Mouse (Mus musculus) fat pad, adult 2 months (tissue): ENCODE results near the gene 6030452D12Rik.

Experiments
- DNase-seq: peaks from one replicate; pipeline ENCODE4 v3.0.0-alpha.2; 2011; ENCODE audit warnings: low read depth, low spot score; ENCODE audit errors: extremely low read depth

6030452D12Rik gene

DNA sequence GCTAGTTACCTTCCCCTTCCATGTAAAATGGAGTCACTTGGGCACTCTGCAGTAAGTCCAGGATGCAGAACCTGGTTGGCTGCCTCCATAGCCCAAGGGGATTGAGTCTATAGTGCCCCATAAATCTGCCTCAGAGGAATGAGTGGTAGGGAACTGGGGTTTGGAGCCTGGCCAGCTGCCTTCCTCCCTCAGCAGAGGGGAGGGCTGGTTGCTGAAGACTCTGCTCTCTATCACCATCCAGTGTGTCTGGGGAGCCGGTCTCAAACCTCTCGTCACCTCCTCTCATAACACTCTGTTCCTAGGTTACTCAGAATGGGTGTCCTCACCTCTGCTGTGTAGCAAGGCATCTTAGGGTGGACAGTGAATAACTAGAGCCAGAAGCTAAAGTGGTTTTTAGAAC lies 16.3 kb downstream of the 6030452D12Rik start:
- DNase-seq: no peak

DNA sequence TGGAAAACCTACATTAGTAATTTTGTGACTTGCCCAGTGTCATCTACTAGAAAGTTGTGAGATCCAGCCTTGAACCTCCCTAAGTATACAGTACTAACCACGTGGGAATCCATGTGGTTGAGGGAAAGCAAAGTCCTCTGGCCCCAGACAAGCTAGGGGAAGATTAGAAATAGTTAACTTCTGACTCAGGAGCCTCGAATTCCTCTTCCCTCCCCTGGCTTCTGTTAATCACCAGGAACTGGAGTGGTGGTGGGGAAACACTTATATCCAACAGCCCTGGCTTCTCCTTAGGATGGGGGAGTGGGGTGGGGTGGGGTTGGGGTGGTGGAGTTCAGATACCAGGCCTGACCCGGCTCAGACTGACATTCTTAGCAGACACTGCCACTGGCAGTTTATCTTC lies 18.4 kb downstream of the 6030452D12Rik start:
- DNase-seq: no peak

DNA sequence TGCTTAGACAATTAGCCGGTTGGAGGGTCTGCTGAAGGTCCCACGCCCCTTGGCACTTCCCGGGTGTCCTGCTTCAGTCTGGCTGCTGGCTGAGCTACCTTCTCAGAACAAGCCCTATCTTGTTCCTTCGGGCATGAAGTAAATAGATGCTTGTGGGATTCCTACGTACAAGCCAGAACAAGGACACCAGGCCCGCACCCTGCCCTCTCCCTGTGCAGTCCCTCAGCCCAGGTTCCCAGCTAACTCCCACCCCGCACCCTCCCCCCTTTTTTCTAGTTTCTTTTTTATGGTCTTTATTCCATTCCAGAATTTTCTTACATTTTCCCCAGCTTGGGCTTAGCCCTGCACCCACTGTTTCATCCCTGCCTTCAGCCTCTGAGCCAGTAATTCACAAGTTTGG lies 20.3 kb downstream of the 6030452D12Rik start:
- no peak for DNase-seq

DNA sequence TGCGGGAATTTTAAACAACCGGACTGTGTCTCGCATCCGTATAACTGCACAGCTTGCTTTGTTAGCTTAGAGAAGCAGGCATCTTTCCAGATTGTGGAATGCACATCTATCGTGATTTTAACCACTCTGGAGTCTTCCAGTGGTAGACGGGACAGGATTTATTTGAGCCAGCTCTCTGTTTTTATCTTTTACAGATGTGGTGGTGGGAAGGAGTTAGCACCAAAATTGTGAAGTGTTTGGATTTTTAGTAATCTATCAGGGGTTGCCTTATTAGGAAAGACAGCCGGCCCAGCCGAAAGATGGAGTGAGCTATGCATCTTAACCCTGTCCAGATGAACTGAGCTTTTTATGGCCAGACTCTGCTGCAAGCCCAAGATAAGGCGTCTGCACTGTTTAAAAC lies 21.5 kb downstream of the 6030452D12Rik start:
- DNase-seq: no peak

DNA sequence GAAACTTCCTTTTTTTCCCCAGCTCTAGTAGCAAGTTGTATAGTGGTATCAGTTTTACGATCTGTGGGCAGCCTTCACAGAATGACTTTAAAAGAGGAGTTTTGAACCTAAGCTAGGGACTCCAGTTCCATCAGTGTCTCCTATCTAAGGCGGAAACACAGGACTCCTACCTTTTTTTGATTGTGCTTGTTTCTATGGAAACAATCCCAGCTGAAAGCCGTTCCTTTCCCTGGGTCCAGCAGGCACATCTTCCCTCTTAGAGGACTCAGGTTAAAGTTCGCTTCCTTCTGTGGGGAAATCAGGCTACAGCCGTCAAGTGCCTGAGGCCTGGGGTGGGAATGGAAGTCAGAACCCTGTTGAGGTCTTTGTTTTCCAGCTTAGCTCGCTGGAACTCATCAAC lies 26.4 kb downstream of the 6030452D12Rik start:
- peak; percentile 50 for DNase-seq

DNA sequence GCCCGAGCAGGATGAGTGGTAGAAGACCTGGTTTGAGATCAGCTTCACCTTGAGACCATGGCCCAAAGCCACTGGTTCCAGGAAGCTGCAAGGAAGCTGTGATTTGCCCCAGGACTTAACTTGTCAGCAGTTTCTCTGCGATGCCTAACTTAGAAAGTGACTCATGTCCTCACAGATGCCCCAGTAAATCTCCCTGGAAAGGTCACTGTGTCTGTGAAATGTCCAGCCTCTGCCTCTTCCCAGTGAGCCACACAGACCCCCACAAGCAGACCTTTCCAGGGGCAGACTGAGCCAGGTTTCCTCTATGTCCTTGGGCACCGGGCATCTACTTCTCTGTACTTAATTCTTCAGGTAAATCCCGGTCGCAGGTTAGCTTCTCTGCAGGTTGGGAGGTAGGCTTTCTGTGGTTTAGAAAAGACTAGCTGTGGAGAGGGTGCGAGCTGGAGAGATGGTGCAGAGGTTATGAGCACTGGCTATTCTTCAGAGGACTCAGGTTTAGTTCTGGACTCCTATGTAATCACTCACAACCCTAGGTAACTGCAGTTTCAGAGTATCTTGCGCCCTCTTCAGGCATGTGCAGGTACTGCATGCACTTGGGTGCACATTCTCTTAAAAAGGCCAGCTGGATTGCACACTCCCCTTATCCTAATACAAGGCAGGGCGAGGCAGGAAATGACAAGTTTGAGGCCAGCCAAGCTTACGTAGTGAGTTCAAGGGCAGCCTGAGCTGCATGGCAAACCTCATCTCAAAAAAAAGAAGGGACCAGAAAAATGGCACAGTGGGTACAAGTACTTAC lies 27.1 kb downstream of the 6030452D12Rik start:
- no peak for DNase-seq

DNA sequence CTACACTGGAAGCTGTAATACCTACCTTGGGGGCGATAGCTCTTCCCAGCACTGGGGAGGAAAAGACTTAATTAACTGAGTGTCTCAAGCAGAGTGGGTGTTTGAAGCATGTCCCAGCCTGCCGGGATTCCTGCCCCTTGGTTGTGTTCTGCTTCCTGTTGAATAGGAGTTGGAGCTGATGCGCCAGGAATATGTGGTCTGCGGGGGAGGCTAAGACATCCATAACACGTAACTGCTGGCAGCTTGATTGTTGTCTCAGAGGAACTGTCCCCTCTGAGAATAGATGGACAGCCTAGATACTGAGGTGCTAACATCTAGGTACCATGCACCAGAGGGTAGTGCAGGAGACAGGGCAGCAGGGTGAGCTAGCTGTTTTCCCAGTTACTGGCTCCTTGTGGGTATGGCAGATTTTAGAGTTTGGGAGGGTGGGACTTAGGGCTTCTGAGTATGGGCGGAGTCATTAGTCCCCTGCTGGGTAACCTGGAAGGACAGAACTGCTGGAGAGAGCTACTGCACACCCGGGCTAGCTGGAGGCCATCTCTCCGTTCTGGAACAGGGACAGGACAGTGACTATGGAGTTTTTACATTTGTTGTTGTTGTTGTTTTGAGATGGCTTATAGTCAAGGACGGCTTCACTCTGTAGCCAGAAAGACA lies 28.4 kb downstream of the 6030452D12Rik start:
- DNase-seq: peak; percentile 95

DNA sequence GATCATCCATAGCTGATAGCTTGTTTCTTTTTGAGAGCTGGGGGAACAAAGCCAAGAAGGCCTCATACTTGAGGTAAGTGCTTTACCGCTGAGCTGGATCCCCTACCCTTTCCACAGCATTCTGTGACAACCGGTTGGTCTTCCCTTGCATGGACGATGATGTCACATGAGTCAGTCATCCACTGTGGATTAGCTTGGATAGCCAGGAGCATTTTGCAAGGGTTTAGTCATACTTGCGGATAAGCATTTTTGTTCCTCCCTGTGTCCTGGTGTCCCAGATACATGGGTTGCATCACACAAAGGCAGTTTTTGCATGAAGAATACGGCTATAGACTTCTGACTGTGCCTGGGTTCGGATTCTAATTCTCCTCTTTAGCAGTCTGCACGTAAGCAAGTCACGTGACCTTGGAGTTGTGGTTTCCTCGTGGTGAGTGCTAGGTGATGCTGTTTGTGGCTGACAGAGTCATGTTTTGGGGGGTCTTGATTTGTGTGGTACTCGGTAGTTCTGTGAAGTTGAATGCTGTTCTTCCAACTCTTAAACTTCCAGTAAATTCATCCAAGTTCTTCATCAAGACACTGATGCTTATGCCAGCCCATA lies 29.7 kb downstream of the 6030452D12Rik start:
- DNase-seq: peak; percentile 91

DNA sequence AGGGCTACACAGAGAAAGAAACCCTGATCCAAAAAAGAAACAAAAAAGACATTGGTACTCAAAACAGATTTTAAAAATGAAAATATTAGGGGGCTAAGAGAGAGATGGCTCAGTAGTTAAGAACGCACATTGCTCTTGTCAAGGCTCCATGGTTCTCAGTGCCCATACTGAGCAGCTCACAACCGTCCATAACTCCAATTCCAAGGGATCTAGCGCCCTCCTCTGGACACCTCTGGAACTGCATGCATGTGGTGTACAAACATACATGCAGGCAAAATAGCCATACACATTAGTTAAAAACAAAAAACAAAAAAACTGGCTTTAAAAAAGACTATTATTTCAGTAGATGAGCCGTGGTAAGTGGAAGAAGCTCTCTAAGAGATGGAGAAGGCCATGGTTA lies 30.2 kb downstream of the 6030452D12Rik start:
- no peak for DNase-seq

DNA sequence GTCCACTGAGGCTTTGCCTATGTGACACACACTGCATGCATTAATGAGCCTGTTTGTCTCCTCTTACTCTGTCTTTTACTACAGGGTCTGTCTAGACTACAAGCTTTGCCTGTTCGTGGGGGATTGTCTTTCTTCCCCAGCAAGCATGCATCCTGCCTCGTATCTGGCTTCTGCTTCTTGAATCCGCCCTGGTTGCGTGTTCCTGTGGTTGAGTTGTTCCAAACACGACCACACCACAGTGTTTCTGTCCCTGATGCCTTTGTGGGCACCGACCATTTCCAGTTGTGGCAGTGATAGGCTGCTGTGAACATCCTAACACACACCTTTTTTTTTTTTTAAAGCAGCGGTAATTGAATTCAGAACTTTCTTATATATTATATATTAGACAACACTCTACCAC lies 33.4 kb downstream of the 6030452D12Rik start:
- DNase-seq: no peak

DNA sequence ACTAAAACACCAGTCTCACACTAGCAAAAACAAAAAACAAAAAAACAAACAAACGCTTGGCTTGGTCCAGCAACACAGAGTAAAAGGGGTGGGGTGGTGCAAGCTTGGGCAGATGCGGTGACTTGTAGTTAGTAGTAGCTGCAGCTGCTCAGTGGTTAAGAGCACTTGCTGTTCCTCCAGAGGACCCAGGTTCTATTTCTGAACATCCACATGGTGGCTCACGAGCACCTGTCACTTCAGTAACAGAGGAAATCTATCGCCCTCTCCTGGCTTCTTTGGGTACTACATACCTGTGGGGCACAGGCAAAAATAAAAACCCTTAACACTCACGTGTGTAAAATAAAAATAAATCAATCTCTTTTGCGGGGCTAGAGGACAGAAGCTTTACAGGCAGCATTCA lies 34.1 kb downstream of the 6030452D12Rik start:
- no peak for DNase-seq

DNA sequence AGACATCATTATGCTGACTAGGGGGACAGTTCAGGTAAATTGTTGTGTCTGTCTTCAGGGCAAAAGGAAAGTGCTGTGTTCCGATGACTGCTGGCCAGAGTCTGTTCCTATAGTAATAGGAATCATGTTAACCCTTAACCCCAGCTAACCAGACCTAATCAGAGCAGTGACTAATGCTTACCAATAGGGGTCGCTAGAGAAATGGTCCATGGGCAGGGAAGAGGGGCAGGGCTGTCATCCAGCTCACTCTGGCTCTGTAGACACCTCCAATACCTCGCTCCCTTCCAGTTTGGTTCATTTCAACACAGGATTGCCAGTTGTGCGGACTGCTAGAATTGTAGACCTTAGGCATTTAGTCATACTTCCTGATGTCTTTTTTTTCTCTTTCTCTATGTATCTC lies 35.1 kb downstream of the 6030452D12Rik start:
- DNase-seq: no peak

DNA sequence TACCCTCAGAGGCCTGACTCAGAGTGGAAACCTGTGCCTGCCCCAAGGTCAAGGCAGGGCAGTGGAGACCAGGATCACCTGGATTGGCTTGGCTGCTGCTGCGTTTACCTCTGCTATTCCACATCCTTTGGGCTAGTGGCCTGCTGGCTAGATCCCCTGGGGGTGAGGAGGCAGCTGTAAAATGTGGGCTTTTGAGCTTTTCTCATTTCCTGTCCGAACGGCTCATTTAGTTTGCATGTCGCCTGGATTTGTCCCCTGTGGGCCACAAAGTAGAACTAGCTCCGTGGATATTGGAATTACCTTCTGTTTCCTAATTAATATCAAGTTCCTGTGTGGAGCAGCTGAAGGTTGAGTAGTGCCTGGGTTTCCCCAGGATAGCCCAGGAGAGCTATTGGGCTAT lies 38.9 kb downstream of the 6030452D12Rik start:
- DNase-seq: no peak

DNA sequence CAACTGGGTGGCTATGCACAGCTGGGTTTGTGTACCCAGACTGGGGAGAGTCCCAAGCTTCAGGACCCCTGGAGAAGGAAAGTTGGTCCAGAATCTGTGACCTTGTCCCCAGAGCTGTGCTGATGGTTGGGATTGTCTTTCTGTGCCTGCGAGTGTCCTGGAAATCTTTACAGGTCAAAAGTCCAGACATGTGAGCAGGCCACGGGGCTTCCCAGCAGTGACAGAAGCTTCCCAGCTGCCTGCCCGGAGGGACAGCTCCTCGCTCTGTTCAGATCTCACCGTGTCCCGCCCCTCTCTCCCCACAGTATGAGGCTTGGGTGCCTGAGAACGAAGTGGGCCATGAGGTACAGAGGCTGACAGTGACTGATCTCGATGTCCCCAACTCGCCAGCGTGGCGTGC lies 40.7 kb downstream of the 6030452D12Rik start:
- DNase-seq: no peak

DNA sequence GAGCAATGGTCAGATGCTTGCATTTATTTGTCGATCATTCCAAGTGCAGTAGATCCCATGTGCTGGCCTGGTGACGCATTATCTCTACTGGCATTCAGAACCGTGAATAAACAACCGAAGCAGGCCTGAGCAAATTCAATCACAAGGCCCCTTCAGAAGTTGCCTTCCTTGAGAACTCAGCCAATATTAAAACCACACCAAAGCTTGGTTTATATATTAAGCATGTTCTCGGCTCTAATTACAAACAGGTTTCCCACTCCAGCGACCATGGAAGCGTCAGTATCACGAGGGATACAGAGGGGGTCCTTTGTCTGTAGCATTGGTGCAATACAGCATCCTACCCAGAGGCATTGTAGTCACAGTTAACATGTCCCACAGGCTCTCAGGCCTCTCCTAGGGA lies 42.7 kb downstream of the 6030452D12Rik start:
- DNase-seq: no peak

DNA sequence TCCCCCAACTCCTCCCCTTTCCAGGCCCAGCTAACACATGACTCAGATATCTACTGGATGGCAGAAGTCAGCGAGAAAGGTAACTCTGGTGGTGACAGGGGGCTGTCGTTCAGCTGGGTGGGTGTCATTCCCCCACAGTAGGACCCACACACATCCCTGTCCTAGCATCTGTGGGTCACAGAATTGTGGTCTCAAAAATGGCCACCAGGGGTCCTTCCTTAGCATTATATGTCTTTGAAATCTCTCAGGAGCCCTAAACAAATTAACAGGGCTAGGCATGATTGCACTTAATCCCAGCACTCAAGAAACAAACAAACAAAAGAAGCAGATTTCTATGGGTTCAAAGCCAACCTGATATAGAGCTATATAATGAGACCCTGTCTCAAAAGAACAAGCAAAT lies 44.8 kb downstream of the 6030452D12Rik start:
- no peak for DNase-seq

DNA sequence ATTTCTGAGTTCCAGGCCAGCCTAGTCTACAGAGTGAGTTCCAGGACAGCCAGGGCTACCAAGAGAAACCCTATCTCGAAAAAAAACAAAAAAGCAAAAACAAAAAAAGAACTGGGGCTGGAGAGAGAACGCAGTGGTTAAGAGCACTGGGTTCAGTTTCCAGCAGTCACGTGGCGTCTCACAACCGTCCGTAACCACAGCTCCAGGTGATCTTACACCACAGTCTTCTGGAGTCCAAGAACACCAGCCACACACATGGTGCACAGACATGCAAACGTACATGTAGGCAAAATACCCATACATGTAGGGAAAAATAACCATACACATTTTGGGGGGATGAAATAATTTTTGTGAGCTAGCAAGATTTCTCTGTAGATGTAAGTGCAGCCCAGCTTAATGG lies 46.4 kb downstream of the 6030452D12Rik start:
- no peak for DNase-seq

DNA sequence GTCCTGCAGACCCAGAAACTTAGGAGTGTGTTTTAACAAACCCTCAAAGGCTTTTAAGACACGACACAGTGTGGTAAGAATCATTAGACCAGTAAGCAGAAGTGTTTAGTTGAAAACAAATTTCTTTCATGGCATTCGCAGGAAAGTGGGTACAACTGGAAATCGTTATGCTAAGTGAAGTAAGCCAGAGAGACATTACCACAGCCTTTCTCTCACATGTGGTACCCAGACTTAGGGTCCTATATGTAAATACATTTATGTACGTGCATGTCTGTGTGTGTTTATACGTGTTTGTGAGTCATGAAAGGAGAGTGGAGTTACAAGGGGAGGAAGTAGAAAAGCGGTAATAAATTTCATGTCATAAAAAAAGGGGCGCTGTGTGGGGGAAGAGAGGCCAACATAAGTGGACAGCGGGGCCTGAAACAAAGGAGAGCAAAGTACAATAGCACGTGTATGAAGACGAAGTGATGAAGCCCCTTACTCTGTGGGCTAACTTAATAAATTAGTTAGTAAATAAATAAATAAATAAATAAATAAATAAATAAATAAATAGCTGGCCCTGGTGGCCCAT lies 48.1 kb downstream of the 6030452D12Rik start:
- DNase-seq: no peak

DNA sequence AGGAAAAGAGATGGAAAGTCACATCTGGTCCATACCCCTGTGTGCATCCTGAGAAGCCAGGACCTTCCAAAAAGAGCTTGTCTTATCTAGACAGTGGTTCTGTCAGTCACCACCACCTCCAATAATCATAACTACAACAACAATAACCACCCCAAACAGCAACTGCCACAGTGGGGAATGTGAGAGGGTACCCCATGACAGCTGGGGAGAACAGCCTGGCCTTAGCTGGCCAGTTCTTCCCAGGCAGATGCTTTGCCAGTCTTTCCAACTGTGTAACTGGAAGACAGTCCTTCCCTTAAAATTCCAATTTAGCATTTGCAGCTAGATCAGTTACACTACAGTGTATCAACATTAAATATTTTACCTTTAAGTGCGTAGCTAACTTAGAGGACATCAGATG lies 50.6 kb downstream of the 6030452D12Rik start:
- DNase-seq: no peak

DNA sequence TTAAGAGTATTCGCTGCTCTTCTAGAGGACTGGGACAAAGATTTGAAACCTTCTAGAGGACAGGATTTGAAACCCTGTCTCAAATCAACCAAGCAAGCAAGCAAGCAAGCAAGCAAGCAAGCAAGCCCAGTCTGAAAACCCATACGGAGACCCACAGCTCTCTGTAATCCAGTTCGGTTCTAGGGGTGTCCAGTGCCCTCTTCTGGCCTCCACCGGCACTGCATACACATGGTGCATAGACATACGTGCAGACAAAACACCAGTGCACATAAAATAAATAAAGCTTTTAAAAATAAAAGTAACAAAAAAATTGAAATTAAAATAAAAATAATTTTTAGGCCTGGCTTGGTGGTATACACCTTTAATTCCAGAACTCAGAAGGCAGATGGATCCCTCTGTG lies 53.7 kb downstream of the 6030452D12Rik start:
- DNase-seq: no peak

DNA sequence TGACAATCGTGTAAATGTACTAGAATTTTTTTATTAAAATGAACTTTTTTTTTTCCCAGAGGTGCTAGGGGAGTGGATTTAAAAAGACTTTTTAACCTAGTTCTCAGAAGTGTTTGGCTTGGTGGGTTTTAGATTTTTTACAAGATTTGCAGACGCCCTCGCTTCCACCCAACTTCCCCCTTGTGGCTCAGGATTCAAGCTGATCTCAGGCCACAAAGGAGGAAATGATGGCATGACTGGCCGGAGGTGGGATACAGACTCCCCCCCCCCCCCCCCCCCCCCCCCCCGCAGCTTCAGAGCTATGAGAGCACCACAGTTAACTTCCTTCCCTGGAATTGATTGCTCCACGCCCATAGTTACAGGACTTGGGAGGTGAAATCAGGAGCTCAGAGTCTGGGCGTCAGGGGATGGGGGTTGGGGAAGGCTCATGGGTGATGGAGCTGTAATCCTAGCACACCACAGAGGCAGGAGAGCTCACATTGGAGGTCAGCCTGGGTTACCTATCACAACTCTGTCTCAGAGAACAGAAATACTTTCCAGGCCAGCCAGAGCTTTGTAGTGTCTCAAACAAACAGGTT lies 55.8 kb downstream of the 6030452D12Rik start:
- DNase-seq: no peak
